Mouse (Mus musculus) heart, postnatal 4 days (tissue): ENCODE data around the gene Sema3d. TPM values are rescaled to one million over a fixed set of nuclear protein-coding genes. Genes with fewer than 3 reads are reported as not detected.

ENCODE experiments used
- DNase-seq: peaks from one replicate; pipeline ENCODE4 v3.0.0; 2021
- total RNA-seq, 2 experiments: library from RNA; stranded (reverse); gene quantifications; 2 replicates each; pipeline ENCODE4 v1.2.3; 2021

Sema3d gene
- 10 to 100 TPM; 15.6 to 17.3 TPM for total RNA-seq

DNA sequence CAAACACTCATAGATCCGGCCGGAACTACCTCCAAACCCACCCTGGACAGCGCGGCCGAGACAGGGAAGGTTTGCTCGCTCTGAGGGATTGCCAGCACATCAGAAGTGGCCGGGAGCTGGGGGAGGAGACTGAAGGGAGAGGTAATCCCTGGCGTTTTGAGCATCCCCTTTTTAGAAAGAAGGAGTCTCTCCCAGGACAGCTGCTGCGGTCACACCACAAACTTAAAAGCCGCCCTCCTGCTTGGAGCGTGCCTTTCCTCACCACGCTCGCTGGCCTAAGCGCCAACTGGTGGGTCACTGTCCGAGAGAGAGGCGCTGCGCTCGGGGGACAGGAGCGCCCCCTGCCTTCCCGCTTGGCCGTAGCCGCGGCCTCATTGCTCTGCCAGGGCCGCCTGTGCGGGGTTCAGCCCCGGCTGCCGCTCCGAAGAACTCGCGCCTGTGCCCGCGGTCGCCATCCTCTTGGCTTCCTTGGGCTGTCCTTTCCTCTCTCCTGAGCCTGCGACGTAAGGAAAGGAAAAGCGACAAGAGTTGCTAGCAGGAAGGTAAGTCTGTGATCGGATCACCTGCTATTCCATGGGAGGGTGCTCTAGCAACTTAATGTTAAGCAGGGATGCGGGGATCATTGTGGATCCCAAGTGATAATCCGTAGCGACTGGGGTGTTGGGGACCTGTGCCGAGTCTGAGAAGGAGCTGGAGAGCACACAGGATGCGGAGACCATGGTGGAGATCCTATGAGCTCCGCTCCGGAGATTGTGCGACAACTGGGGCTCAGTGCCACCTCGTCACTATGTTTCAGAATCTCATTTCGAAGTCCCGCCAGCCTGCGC, at the start of gene Sema3d:
Sema3d (plus strand) TSS at position 253 of the 827 bp plus-strand sequence.
- DNase-seq, result peak; percentile 87

DNA sequence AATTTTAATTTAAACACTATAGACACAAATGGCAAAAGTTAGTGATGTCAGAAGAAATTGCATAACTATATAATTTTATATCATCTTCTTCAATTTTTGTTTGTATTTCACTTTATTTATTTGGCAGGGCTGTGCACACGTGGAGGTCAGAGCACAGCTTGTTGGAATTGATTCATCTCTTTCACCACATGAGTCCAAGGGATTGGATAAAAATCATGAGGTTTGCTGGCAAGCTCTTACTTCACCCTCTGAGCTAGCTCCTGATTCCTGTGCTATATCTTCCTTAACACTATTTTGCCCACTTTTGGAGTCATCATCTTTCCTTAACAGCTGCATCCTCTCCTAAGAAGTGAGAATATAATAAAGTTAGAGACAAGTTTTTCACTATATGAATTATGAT, 5.9 kb upstream of the Sema3d start:
- no peak for DNase-seq

DNA sequence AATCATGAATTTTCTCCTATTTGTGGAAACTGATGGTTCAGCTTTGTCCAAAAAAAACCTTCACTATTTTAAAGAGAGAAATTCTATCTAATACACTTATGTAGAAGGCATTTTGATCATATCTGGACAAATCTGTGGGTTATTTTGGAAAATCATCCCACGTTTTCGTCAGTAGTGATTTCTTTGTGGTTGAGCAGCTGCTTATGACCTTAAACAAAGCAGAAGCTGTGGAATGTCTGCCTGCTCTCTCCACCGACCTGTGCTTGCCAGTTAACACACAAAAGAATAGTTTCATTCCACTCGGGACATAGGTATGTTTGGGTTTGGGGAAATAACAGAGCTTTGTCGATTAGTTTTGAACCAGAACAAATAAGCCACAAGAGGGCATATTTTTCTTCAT, 4.3 kb upstream of the Sema3d start:
- no peak for DNase-seq

DNA sequence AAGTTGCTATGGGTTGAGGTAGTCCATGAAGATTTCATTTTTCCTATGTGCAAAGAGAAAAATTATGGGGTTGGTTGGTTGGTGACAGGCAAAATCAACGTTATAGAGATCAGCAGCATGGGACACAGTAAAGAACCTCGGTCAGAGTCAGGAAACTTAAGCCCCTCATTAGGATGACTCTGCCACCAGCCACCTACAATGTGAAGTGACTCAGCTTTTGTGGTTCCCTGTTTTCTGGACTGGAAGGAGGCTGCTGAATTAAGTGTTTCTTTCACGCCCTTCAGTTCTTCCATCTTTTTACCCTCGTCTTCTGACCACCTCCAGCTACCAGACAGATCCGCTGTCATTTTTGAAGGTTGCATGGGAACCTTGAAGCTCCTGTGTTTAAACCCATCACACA, 1.2 kb upstream of the Sema3d start:
- DNase-seq, result no peak

- no peak for DNase-seq
These were observed 738 bp downstream of the Sema3d start for GRCm38 (mm10) chr5:12383960-12384285.

DNA sequence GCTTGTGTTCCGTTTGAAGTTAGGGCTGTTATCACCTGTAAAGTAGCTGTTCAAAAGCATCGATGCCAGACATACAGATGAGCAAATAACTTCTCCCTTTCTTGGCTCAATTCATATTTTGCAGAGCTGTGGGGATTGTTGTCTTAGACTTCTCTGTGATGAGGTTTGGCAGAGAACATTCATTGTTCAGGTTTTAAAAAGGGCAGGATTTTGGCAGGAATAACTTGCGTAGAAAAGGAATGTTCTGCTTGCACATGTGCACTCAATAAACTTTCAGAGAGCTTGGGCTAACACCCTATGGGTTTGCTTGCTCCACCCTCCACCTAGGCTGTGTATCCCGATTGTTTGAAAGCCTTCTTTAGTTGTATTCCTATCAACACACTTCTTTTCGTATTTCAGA, 9.5 kb downstream of the Sema3d start:
- no peak for DNase-seq

DNA sequence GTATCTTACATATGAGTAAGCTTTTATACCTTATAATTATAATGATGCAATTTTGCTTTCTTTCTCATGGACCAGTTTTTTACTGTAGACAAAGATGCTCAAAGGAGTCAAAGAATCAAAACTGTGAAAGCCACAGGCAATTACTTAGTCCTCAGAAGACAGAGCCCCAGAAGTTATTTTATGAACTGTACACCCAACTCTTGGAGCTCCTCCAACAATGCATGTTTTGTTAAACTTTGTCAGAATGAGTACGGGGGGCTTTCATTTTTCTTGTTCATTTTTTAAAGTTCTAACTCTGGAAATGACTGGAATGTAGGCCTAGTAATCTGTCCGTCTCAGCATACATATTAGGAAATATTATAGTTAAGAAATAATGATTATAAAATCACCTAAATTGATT, 16.1 kb downstream of the Sema3d start:
- DNase-seq, result no peak

- no peak for DNase-seq
These were observed 21.0 kb downstream of the Sema3d start for GRCm38 (mm10) chr5:12404229-12404628.

DNA sequence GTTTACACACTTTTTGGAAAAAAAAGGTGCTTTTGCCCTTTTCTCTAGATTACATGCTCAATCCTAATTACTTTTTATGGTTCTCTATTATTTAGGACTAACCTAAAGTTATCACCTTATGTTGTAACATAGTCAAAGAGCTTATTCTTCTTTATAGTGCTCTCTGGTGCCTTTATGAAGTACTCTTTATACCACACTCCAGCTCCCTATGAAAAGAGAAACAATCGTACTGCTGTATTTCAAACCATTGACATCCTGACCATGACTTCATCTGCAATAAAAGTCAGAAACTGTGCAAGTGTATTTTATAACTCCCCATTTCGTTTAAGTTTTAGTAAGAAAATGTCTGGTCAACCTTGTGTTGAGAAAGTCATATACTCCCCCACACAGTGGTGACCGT, 29.4 kb downstream of the Sema3d start:
- DNase-seq, result no peak

GRCm38 (mm10) chr5:12423264-12423663, 40.1 kb downstream of the Sema3d start:
- no peak for DNase-seq

GRCm38 (mm10) chr5:12441737-12442136, 58.6 kb downstream of the Sema3d start:
- DNase-seq, result no peak

GRCm38 (mm10) chr5:12442176-12443105, 59.3 kb downstream of the Sema3d start:
- no peak for DNase-seq

- no peak for DNase-seq
These were observed 67.9 kb downstream of the Sema3d start for GRCm38 (mm10) chr5:12451089-12451488.

GRCm38 (mm10) chr5:12454946-12455345, 71.8 kb downstream of the Sema3d start:
- DNase-seq, result no peak

DNA sequence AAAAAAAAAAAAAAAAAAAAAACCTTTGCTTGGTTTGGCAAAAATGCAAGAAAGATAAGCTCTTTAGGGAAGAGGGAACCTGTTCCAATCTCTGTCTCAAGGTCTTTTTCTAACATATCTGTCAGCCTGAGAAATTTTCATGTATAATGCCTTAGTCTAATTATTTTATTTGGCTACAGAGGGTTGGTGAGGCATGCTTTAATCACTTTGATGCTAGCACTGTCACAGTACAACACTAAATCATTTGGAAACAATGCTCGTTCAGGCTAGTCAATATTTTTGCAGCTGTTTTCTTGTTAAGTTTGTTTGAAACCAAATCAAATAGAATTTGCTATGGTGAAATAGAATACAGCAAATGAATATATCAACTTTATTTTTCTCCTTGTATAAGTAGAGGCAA, 74.3 kb downstream of the Sema3d start:
- no peak for DNase-seq

- DNase-seq, result no peak
These were observed 84.6 kb downstream of the Sema3d start for GRCm38 (mm10) chr5:12467568-12468336.

- DNase-seq, result no peak
These were observed 91.9 kb downstream of the Sema3d start for GRCm38 (mm10) chr5:12474904-12475638.

DNA sequence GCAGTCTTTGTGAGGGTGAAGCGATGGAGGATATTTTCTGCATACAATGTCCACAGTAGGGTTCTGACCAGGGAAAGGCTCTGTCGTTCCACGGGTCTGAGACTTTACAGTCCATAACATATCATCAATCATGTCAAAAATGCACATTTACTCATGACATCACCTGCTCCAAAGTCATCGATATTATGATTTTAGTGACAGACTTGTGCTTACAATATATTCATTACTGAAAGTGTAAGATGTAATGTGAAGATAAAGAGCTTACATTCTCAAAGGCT, 92.4 kb downstream of the Sema3d start:
- DNase-seq, result no peak

- DNase-seq, result no peak
These were observed 104.7 kb downstream of the Sema3d start for GRCm38 (mm10) chr5:12487926-12488325.

DNA sequence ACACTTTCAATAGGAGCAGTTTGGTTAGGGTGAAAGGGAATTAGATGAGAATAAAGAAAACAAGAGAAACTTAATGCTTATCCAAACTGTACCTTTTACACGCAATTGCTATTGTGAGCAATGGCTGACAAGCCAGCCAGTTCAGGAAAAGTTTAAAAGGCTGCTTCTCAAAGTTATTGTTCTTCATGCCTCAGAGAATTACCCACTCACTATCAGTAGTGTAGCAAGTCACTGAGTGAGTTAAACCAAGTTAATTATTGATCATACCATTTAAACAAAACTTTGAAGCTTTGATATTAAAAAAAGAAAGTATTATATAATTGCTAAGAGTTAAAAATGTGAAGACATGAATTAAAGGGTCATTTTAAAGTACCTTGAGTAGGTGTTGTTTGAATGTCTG, 108.5 kb downstream of the Sema3d start:
- DNase-seq, result no peak

GRCm38 (mm10) chr5:12498227-12498928, 115.2 kb downstream of the Sema3d start:
- DNase-seq, result no peak

GRCm38 (mm10) chr5:12499037-12499436, 115.9 kb downstream of the Sema3d start:
- DNase-seq, result no peak
